Mouse (Mus musculus): Measurements from ENCODE around the gene Ano1. TPM values are rescaled to one million over a fixed set of nuclear protein-coding genes. Genes with fewer than 3 reads are reported as not detected.
A peak's percentile ranks its signal among the peaks of the same experiment; 100 is the strongest.

Gene Ano1
- total and polyA plus RNA-seq, 3 experiments = 0.04 TPM; not detected in 2

GRCm38 (mm10) chr7:144549904-144550566, 201.7 kb downstream of the Ano1 start:
- Histone ChIP-seq H3K27ac (ENCODE audit: control insufficient read depth, low read depth, low read length) (no peak overlapping the region), H3K9me3 (replicated peaks; ENCODE audit: insufficient read depth, low read length) (no peaks in the 10 kb centered on the region), H3K4me3 (ENCODE audit: control insufficient read depth in 1 of 2, insufficient read depth in 1 of 2, low read depth in 2 of 2, low read length in 2 of 2) (no peak overlapping the region), H3K79me2 (ENCODE audit: control insufficient read depth, insufficient read depth, low read length, poor library complexity) (peaks cover 64% of the 10 kb centered on the region), H3K9ac (ENCODE audit: control insufficient read depth, low read depth, low read length, poor library complexity, severe bottlenecking) (no peak overlapping the region), H3K36me3 (ENCODE audit: control insufficient read depth in 1 of 2, insufficient read depth in 2 of 2, low read length in 2 of 2) (peaks cover 18 to 31% of the 10 kb centered on the region in 2 experiments), H3K27me3 (ENCODE audit: control insufficient read depth in 1 of 2, insufficient read depth in 2 of 2, low read length in 2 of 2) (no peaks in the 10 kb centered on the region), H3K4me1 (ENCODE audit: control insufficient read depth in 1 of 2, insufficient read depth in 2 of 2, low read length in 2 of 2) (peaks cover 0 to 17% of the 10 kb centered on the region in 2 experiments)
- no peak for TF ChIP-seq USF1 (IDR thresholded peaks at IDR 0.05; ENCODE audit: low read depth, low read length)
- TF ChIP-seq ZC3H11A (IDR thresholded peaks at IDR 0.05; ENCODE audit: low read depth, low read length) = peak; percentile 15; the same call in 1 of the 2 replicates
- peak; percentile 39 for TF ChIP-seq SMC3 (IDR thresholded peaks at IDR 0.05; ENCODE audit: low read depth, low read length)
- no peak for TF ChIP-seq HCFC1 (IDR thresholded peaks at IDR 0.05; ENCODE audit: low read depth, low read length)
- no peak for TF ChIP-seq MXI1 (IDR thresholded peaks at IDR 0.05; ENCODE audit: low read depth, low read length)
- TF ChIP-seq RAD21 (IDR thresholded peaks at IDR 0.05; ENCODE audit: low read depth, low read length) = peak; percentile 38
- peak in 1 of 3 experiments; percentile 37; a peak in 2 of 6 replicates for TF ChIP-seq CTCF (IDR thresholded peaks at IDR 0.05 in 2 of 3, conservative IDR thresholded peaks at IDR 0.05 in 1 of 3; ENCODE audit: control insufficient read depth in 1 of 3, insufficient read depth in 1 of 3, low read depth in 2 of 3, low read length in 3 of 3, poor library complexity in 1 of 3, severe bottlenecking in 1 of 3)
- DNase-seq (ENCODE audit: low read depth, low spot score) = peak; percentile 54

DNA sequence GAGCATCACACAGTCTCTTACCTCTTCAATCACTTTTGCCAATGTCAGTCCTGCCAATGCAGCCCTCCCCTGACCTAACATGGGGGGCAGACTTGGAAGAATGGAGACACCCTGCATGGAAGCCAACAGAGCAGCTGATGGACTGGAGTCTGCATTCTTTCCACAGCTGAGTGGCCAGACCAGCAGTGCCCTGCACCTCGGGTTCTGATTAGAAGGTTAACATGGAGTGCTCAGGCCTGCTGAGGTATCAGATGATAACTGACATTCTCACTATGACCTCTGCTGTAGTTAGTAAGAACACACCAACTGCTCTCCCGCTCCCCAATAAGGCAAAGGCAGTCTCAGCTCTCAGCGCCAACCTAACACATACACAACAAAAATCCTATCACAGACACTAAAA, 206.5 kb downstream of the Ano1 start:
- H3K36me3 ChIP-seq (ENCODE audit: control insufficient read depth in 1 of 2, insufficient read depth in 2 of 2, low read length in 2 of 2) = peaks cover 8 to 24% of the 10 kb centered on the region in 2 experiments
- no peak for DNase-seq (ENCODE audit: low read depth, low spot score)
- H3K4me1 ChIP-seq (ENCODE audit: control insufficient read depth in 1 of 2, insufficient read depth in 2 of 2, low read length in 2 of 2) = peaks cover 2 to 7% of the 10 kb centered on the region in 2 experiments

GRCm38 (mm10) chr7:144541351-144541750, 210.4 kb downstream of the Ano1 start:
- Histone ChIP-seq H3K27ac (ENCODE audit: control insufficient read depth, low read depth, low read length) (no peak overlapping the region), H3K4me3 (ENCODE audit: control insufficient read depth in 1 of 2, insufficient read depth in 1 of 2, low read depth in 2 of 2, low read length in 2 of 2) (no peak overlapping the region), H3K36me3 (ENCODE audit: control insufficient read depth in 1 of 2, insufficient read depth in 2 of 2, low read length in 2 of 2) (peaks cover 8 to 9% of the 10 kb centered on the region in 2 experiments), H3K27me3 (ENCODE audit: control insufficient read depth in 1 of 2, insufficient read depth in 2 of 2, low read length in 2 of 2) (no peaks in the 10 kb centered on the region), H3K4me1 (ENCODE audit: control insufficient read depth in 1 of 2, insufficient read depth in 2 of 2, low read length in 2 of 2) (peaks cover 7 to 13% of the 10 kb centered on the region in 2 experiments), H3K9ac (ENCODE audit: control insufficient read depth, low read depth, low read length, poor library complexity, severe bottlenecking) (no peak overlapping the region), H3K79me2 (ENCODE audit: control insufficient read depth, insufficient read depth, low read length, poor library complexity) (peaks cover 50% of the 10 kb centered on the region), H3K9me3 (replicated peaks; ENCODE audit: insufficient read depth, low read length) (no peaks in the 10 kb centered on the region)
- no peak for TF ChIP-seq ELF1 (IDR thresholded peaks at IDR 0.05; ENCODE audit: low read depth, low read length)
- TF ChIP-seq E2F4 (IDR thresholded peaks at IDR 0.05; ENCODE audit: borderline replicate concordance, low read depth, low read length) = no peak
- TF ChIP-seq NRF1 (IDR thresholded peaks at IDR 0.05; ENCODE audit: insufficient read depth, low read depth, low read length, poor library complexity, severe bottlenecking) = no peak
- TF ChIP-seq MYB (IDR thresholded peaks at IDR 0.05; ENCODE audit: low read depth, low read length) = 0 out of 2 replicates have a peak, but pooled peaks have one; percentile 25
- no peak for TF ChIP-seq MEF2A (IDR thresholded peaks at IDR 0.05; ENCODE audit: extremely low read depth, insufficient replicate concordance, low read depth, low read length, poor library complexity, severe bottlenecking)
- 0 out of 2 replicates have a peak, but pooled peaks have one; percentile 18 for TF ChIP-seq GATA1 (IDR thresholded peaks at IDR 0.05; ENCODE audit: low read depth, low read length)
- TF ChIP-seq EP300 (IDR thresholded peaks at IDR 0.05; ENCODE audit: low read depth in 1 of 2, low read length in 2 of 2) = peak in 1 of 2 experiments; percentile 58; a peak in 2 of 4 replicates
- no peak for TF ChIP-seq ZNF384 (IDR thresholded peaks at IDR 0.05; ENCODE audit: low read depth, low read length)
- no peak for TF ChIP-seq MAFK (IDR thresholded peaks at IDR 0.05; ENCODE audit: borderline replicate concordance, low read depth, low read length)
- TF ChIP-seq MYC (IDR thresholded peaks at IDR 0.05; ENCODE audit: low read depth, low read length) = no peak
- DNase-seq (ENCODE audit: low read depth, low spot score) = no peak

More for the DNA sequence above, 206.5 kb downstream of the Ano1 start:
- Histone ChIP-seq H3K27me3 (ENCODE audit: control insufficient read depth in 1 of 2, insufficient read depth in 2 of 2, low read length in 2 of 2) (no peaks in the 10 kb centered on the region), H3K9ac (ENCODE audit: control insufficient read depth, low read depth, low read length, poor library complexity, severe bottlenecking) (no peak overlapping the region), H3K9me3 (replicated peaks; ENCODE audit: insufficient read depth, low read length) (no peaks in the 10 kb centered on the region), H3K4me3 (ENCODE audit: control insufficient read depth in 1 of 2, insufficient read depth in 1 of 2, low read depth in 2 of 2, low read length in 2 of 2) (no peak overlapping the region), H3K79me2 (ENCODE audit: control insufficient read depth, insufficient read depth, low read length, poor library complexity) (peaks cover 58% of the 10 kb centered on the region), H3K27ac (ENCODE audit: control insufficient read depth, low read depth, low read length) (no peak overlapping the region)
- TF ChIP-seq USF1 (IDR thresholded peaks at IDR 0.05; ENCODE audit: low read depth, low read length) (no peak), MAZ (IDR thresholded peaks at IDR 0.05; ENCODE audit: low read depth, low read length) (no peak), CTCF (IDR thresholded peaks at IDR 0.05 in 2 of 3, conservative IDR thresholded peaks at IDR 0.05 in 1 of 3; ENCODE audit: control insufficient read depth in 1 of 3, insufficient read depth in 1 of 3, low read depth in 2 of 3, low read length in 3 of 3, poor library complexity in 1 of 3, severe bottlenecking in 1 of 3) (no peak), MYC (IDR thresholded peaks at IDR 0.05; ENCODE audit: low read depth, low read length) (no peak), SIN3A (IDR thresholded peaks at IDR 0.05; ENCODE audit: low read length) (no peak), POLR2AphosphoS2 (IDR thresholded peaks at IDR 0.05; ENCODE audit: low read length) (no peak), BHLHE40 (IDR thresholded peaks at IDR 0.05; ENCODE audit: borderline replicate concordance, low read depth, low read length) (no peak), GABPA (IDR thresholded peaks at IDR 0.05; ENCODE audit: low read depth, low read length) (no peak), TAL1 (IDR thresholded peaks at IDR 0.05; ENCODE audit: low read length) (no peak), ZC3H11A (IDR thresholded peaks at IDR 0.05; ENCODE audit: low read depth, low read length) (no peak), ETS1 (IDR thresholded peaks at IDR 0.05; ENCODE audit: low read depth, low read length) (no peak), CHD2 (IDR thresholded peaks at IDR 0.05; ENCODE audit: low read length) (no peak), KAT2A (conservative IDR thresholded peaks at IDR 0.05; ENCODE audit: low read depth, low read length) (no peak)
